Mouse (Mus musculus) embryo, embryonic 11 days (tissue): ENCODE results near the gene Gli3.
A peak's percentile ranks its signal among the peaks of the same experiment; 100 is the strongest.

Experiments used
- DNase-seq: peaks from one replicate; pipeline ENCODE4 v3.0.0-alpha.2; 2015

Gli3 gene

DNA sequence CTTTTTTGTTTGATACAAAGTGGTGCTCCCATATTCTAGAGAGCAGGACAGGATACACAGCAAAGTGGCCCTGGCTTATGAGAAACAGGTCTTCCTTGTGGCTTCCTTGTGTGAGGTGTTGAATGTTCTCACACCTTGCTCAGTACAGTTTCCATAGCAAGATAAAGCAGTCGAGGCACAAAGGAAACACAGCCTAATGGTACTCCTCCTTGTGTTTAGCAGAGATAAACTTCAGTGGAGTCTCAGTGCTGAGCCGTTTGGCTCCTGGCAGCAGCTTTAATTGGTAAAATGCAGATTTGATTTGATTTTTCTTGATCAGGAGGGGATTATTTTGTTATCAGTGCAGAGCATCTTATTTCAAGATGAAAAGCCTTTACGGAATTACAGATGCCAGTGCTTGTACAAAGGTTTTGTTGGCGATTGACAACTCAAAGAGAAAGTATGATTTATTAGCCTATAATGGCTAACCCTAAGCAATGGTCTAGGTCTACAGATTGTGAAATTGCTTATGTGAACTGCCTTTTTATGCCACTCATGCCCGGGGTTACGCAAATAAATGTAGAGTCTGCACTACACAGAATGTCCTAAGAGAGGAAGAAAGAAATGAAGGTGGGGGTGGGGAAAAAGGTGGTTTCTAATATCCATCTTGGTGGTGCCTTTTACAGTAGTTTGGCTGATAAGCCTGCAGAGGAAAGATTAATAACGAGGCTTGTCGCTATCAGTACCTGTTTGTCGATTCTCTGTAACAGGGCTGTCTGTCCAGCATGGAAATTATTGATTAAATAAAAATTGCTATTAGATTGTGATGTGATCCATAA is 207.3 kb downstream of the Gli3 start:
- no peak for DNase-seq

- no peak for DNase-seq
These were observed 207.9 kb downstream of the Gli3 start for GRCm38 (mm10) chr13:15670962-15671313.

DNA sequence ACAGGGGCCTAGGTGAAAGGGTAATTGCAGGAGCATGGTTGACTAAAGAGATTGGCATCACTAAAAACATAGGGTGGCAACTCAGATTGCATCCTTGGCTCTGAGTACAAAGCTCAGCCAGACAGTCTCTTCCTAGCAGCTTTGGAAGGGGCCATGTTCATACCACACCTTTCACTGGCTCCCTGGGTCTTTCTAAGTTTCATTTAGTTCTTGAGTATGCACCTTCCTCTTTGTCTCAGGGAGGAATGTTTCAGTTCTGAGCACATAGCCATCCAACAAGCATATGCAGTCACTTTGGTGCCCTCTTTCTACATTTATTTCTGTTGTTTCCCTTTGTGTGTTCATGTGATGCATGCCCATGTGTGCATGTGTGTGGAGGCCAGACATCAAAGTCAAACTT is 212.4 kb downstream of the Gli3 start:
- no peak for DNase-seq

DNA sequence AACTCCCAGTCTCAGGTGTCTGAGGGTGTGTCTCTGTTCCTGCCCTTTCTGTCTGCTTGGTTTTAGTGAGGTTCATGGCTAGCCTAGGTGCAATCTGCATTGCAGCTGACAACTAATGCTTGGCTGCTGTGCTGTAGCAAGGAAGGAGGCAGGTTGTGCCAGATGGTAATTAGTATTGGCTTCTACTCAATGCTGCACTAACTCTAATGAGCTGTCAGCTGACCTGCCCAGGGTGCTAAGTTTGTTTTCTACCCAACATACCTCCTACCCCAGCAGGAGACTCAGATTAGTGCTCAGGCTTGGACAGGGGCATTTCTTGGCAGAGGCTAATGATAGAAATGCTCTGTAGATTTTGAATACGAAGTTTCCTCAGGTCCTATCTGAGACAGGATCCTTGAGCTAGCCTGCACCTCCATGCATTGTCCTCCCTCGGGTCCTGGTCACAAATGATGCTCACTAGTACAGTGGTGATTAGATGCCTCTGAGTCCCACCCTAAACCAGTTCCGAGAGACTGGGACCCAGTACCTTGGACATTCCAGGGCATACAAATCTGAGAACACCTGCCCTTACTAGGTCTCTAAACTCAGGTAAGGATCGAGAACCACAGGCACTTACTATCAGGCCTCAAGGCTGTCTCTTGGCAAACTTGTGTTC is 214.2 kb downstream of the Gli3 start:
- no peak for DNase-seq

GRCm38 (mm10) chr13:15681530-15681929 is 218.5 kb downstream of the Gli3 start:
- no peak for DNase-seq

DNA sequence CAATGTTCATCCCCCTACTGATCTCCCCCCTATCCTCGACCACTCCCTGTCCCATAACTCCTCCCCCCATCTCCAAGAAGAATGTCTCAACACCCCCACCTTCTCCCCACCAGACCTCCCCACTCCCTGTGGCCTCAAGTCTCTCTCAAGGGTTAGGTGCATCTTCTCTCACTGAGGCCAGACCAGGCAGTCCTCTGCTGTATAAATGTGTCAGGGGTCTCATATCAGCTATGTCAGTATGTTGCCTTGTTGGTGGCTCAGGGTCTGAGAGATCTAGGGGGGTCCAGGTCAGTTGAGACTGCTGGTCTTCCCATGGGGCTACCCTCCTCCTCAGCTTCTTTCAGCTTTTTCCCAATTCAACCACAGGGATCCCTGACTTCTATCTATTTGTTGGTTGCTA is 220.0 kb downstream of the Gli3 start:
- no peak for DNase-seq

DNA sequence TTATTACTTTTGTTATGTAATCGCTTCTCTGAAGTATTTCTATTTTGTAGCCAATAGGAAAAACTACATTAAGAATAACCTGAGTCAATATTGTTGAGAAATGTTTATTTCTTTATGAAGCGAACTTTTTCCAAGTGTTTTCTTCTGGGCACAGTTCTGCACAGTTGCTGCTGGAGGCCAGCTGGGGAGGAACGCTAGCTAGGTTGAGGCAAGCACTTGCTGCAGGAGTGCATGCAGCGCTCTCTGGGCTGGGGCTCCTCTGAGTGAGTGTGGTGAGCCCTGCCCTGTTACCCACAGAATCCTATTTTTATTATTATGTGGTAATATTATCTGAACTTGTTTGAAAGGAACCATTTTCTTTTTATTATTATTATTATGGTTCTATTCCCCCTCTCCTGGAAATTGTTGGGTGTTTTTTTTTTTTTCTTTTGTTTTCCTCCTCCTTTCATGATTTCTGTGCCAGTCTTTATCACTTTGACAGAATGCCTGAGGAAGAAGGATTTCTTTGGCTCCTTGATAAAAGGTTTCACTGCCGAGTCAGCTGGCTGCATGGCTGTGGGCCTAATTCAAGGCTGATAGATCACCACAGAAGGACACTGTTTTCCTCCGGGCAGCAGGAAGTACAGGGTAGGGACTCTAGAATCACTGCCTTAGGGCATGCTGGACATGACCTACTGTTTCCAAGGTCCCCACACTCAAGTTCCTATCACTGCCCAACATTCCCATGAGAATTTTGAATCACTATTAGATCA is 225.2 kb downstream of the Gli3 start:
- no peak for DNase-seq

- DNase-seq, result no peak
These were observed 225.9 kb downstream of the Gli3 start for GRCm38 (mm10) chr13:15688826-15689501.

GRCm38 (mm10) chr13:15691751-15692464 is 228.9 kb downstream of the Gli3 start:
- no peak for DNase-seq

DNA sequence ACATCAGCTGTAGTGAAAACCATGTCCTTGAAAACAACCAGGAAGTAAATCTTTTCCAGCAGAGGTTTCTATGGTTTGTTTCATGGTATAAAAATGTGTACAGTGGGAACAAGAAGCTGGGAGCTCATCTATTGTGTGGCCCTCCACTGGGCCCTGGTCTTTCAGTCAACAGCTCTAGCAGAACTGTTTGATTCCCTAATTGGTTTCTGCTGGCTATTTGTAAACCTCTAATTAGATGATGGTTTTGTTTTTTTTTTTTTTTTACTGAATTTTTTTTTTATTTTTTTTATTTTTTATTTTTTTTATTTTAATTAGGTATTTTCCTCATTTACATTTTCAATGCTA is 229.4 kb downstream of the Gli3 start:
- no peak for DNase-seq

- DNase-seq, result no peak
These were observed 235.2 kb downstream of the Gli3 start for GRCm38 (mm10) chr13:15698284-15698683.

DNA sequence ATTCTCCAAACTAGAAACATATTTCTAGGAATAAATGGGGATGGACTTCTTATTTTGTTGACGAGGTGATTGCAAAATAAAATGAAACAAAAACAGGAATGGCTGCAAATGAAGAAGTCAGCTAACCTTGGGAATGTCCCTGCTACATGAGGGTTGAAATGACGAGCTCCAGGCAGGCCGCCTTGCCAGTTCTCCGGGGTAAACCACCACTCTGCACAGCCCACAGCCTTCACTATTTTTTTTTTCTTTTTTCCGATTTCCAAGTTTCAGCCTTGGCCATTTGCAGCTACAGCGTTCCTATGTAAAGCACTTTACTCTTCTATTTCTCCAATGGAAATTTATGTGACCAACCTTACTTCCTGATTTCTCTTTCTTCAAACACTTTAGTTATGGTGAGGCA is 236.1 kb downstream of the Gli3 start:
- DNase-seq, result no peak

- DNase-seq, result no peak
These were observed 241.6 kb downstream of the Gli3 start for GRCm38 (mm10) chr13:15704669-15705068.

- DNase-seq, result peak; percentile 34
These were observed 244.4 kb downstream of the Gli3 start for GRCm38 (mm10) chr13:15707481-15707881.

DNA sequence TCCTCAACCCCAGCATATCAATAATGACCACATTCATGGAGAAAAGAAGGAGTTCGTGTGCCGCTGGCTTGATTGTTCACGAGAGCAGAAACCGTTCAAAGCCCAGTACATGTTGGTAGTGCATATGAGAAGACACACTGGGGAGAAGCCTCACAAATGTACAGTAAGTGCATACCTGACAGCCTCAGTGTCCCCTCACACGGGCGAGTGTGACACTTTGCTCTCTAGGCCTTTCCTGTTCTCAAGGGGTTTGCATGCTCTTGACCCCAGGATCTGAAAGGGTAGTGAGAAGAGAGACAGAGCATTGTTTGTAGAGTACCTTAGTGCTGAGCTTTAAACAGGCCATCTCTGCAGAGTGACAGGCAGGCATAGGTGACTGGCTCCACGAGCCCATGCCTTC is 250.5 kb downstream of the Gli3 start:
- no peak for DNase-seq

GRCm38 (mm10) chr13:15714331-15714725 is 251.3 kb downstream of the Gli3 start:
- peak; percentile 39 for DNase-seq

DNA sequence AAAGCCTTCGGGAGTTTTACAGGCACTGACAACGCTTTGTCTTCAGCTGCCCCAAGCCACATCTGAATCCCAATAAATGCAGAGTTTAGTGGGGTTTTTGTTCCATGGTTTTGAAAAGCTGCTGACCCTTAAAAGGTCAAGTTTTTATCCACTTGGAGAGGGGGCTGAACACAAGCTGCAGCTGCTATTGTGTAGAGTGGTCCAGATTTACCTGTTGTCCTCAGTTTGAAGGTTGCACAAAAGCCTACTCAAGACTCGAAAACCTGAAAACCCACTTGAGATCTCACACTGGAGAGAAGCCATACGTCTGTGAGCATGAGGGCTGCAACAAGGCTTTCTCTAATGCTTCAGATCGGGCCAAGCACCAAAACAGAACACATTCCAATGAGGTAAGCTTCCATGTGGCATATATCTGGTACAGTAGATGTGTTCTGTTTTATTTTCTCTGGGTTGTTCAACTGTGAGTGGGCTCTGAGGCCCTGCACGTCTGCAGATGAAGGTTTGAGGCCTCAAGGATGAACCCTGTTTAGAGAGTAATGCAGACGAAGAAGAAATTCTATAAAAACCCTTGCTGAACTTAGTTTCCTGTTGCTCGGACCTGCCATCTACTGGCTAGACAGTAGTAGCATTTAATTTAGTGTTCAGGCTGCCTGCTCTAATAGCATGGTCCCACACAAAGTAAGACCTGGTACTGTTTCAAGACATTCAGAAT is 251.8 kb downstream of the Gli3 start:
- peak; percentile 71 for DNase-seq

DNA sequence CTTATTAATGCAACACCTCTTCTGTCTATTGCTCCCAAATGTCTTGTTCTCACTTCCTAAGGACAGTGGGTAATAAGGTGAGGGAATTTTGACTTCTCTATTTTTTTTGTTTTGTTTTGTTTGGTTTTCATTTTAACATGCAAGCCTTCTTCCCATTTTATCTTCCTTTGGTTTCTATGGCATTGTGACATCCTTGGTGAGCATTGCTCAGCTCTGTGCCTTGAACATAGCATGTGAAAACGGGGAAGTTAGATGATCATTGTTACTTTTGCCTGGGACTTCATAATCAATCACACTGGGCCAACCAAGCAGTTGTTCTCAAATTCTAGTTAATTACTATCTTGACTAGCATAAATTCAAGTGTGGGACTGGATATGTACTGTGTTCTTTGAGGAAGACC is 258.4 kb downstream of the Gli3 start:
- DNase-seq, result no peak

- no peak for DNase-seq
These were observed 259.8 kb downstream of the Gli3 start for GRCm38 (mm10) chr13:15722766-15723379.

GRCm38 (mm10) chr13:15724723-15725122 is 261.7 kb downstream of the Gli3 start:
- no peak for DNase-seq

- DNase-seq, result no peak
These were observed 278.7 kb downstream of the Gli3 start for GRCm38 (mm10) chr13:15741771-15742170.

- no peak for DNase-seq
These were observed 279.3 kb downstream of the Gli3 start for GRCm38 (mm10) chr13:15742308-15742707.
